Mouse (Mus musculus) heart, postnatal 25 days (tissue): Measurements from ENCODE around the gene 1700021F05Rik. TPM values are rescaled to one million over a fixed set of nuclear protein-coding genes. Genes with fewer than 3 reads are reported as not detected.

Experiments used
- DNase-seq: peaks from one replicate; pipeline ENCODE4 v3.0.0; 2022; ENCODE audit warnings: low spot score
- intact Hi-C: fragments of 180-260 bp; cut with DNase I; formaldehyde crosslinking; loops from one replicate; pipeline ENCODE4 v1.15.1; 2025
- total RNA-seq, 2 experiments: library from RNA; stranded (reverse); gene quantifications; 2 replicates each; pipeline ENCODE4 v1.2.3; 2021

1700021F05Rik gene
- total RNA-seq, 2 experiments from 2014 or later, result 107 to 111 TPM

- intact Hi-C loops, result no loop called here
- no peak for DNase-seq
Observed at GRCm38 (mm10) chr10:43489139-43489538, 51.7 kb downstream of the 1700021F05Rik start.

GRCm38 (mm10) chr10:43488258-43488657 lies 52.5 kb downstream of the 1700021F05Rik start:
- DNase-seq, result no peak
- intact Hi-C loops, result no loop called here

DNA sequence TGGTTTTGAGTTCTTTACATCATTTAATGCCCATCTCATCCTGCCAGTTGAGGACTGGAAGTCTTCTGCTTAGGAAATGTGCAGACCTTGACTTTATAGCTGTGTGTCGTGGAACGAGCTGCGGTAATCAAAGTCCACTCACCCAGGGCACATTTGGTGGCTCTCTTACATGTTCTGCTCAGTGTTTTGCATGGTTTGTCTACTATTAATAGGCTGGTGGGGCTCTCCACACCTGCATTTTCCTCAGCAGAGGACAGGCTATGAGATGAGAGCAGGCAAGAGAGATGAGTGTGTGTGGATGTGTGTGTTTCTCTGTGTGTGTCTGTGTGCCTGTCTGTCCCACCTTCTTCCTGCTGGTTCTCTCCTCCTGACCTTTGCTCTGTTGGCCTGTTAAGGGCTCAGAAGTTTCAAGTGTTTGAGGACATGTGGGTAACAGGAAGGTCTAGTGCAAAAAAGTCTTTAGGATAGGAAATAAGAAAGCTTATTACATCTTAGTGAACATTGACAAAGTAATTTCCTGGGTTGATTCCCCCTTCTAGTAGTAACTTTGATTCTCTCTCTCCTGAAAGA lies 53.3 kb downstream of the 1700021F05Rik start:
- intact Hi-C loops, result no loop called here
- DNase-seq, result no peak

DNA sequence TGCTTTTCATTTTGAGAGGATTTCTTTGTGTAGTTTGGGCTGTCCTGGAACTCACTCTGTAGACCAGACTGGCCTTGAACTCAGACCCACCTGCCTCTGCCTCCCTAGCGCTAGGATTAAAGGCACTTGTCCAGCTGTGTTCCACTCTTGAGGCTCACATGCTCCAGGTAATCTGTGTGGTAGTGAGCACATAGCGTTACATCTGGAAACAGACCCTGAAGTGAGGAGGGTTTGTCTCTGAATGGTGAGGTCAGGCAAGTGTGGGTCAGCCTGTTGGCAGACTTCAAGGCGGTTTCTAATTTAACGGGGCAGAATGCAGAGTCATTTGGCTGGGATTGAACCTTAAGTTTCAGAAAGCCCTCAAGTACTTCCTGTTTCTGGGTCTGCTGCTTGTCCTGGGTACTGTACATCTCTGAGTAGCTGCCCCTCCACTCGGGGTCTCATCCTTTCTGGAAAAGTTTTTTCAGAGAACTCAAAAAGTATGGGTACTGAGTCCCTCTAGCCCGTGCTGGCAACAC lies 55.0 kb downstream of the 1700021F05Rik start:
- intact Hi-C loops, result no loop called here
- DNase-seq, result no peak

DNA sequence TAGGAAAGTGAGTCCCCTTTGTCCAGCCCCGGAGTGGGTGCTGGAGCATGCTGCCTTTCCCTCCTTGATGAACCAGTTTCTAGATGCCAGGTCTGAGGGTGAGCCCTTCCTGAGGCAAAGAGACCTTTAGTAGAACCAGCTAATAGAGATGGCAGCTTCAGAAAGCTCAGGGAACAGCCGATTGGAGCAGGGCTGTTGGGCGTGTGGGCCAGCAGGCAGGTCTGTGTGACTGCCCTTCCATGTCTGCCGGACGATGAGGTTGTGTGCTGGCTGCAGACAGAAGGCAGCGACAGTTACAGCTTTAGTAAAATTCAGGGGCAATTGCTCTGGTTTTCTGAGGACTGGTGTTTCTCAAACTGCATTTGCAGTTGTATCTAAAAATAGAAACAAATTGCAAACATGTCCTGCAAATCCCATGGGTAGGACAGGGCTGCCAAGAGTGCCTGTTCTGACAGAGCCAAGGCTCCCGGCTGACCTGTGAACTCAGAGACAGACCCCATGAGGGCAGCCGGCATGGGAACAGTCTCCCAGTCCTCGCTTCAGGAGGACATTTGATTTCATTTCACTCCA lies 57.3 kb downstream of the 1700021F05Rik start:
- DNase-seq, result peak; percentile 31
- intact Hi-C loops, result no loop called here

GRCm38 (mm10) chr10:43482021-43482420 lies 58.8 kb downstream of the 1700021F05Rik start:
- no peak for DNase-seq
- intact Hi-C loops, result no loop called here

- intact Hi-C loops, result loop anchor here (2.0 kb wide), 1 partner anchor 60 kb away; the partner anchor contains the start of gene 1700021F05Rik
- no peak for DNase-seq
Observed at GRCm38 (mm10) chr10:43481179-43481578, 59.6 kb downstream of the 1700021F05Rik start.

GRCm38 (mm10) chr10:43480227-43480849 lies 60.5 kb downstream of the 1700021F05Rik start:
- no peak for DNase-seq
- intact Hi-C loops, result loop anchor here (2.0 kb wide), 1 partner anchor 60 kb away; the partner anchor contains the start of gene 1700021F05Rik

GRCm38 (mm10) chr10:43479436-43480157 lies 61.2 kb downstream of the 1700021F05Rik start:
- DNase-seq, result peak; percentile 82

DNA sequence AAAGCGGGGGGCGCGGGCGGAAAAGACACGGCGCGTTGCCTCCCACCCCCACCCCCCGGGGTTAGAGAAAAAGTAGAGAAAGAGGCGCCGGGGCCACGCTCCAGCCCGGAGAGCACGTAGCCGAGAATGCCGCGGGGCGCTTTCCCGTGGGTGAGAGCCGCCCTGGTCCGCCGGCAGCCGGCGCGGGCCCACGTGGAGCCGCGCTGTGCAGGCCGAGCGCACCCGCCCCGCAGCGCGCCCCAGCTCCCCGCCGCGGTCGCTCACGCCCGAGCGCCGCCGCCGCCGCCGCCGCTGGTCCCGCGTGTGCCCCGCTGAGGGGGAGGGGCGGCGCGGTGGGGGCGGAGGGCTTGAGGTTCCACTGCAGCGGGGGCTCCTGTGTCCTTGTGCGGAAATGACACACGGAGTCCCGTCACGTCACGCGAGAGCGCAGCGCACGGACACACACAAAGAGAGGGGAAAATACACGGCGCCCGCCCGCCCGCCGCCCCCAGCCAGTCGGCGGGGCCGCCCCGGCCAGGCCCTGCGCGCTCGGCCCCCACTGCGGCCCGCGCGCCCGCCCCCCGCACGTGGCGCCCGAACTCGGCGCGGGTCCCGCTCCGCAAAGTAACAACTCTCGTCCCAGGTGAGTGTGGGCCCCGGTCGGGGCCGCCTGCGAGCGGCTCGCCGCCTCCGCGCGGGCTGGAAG lies 61.9 kb downstream of the 1700021F05Rik start, which contains the start of gene Bend3:
Bend3 (plus strand) TSS at position 81 of the 685 bp plus-strand sequence.
- peak; percentile 16 for DNase-seq
- intact Hi-C loops, result loop anchor here (2.0 kb wide), 1 partner anchor 22 kb away; no protein-coding TSS in a partner anchor

More at GRCm38 (mm10) chr10:43479436-43480157, 61.2 kb downstream of the 1700021F05Rik start:
- intact Hi-C loops, result loop anchor here (2.0 kb wide), 2 partner anchors 23 to 61 kb away; partner anchors contain the start of gene 1700021F05Rik

DNA sequence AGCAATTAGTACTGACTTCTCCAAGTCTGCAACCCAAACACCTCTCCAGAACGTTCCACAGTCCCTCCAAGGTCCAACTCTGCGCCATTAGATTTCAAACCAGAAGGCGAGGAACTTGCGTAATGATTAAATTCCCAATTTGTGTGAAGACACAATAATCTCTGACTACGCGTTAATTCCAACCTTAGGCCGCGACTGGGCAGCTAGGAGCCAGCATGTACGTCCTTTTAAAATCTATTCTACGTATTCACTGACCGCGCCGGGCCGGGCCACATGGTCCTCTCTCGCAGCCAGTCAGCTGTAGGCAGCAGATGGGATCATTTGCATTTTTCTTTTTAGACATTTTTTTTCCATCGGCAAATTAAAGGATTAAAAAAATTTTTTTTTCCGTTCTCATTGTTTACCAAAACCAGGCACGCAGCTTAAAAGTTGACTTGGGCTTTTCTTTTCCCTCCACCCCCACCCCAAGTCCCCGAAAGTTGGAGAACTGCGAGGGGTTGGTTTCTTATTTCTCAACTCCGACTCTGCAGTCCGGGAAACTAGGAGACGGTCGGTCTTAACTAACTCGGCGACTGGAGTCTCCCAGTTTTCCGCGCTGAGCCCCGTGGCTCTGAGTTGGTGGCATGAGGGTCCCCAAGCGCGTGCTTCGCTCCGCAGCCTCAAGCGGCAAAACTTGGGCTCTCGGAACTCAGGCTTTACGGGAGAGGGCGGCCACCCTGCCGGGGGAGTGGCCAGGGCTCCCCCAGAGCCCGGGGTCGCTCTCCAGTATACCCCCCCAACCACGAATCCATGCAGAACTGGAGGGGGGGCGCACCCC lies 62.7 kb downstream of the 1700021F05Rik start:
- intact Hi-C loops, result loop anchor here (2.0 kb wide), 1 partner anchor 21 kb away; no protein-coding TSS in a partner anchor
- DNase-seq, result peak; percentile 11

- DNase-seq, result no peak
- intact Hi-C loops, result no loop called here
Observed at GRCm38 (mm10) chr10:43477459-43477858, 63.3 kb downstream of the 1700021F05Rik start.

- intact Hi-C loops, result loop anchor here (1.0 kb wide), 1 partner anchor 60 kb away; no protein-coding TSS in a partner anchor
Observed at GRCm38 (mm10) chr10:43475376-43475775, 65.4 kb downstream of the 1700021F05Rik start.

More at GRCm38 (mm10) chr10:43475376-43475775, 65.4 kb downstream of the 1700021F05Rik start:
- no peak for DNase-seq

Other genes starting within 250 kb of the 1700021F05Rik start
- 1 to 10 TPM; 5.5 to 5.9 TPM for gene Bend3, start 62.2 kb downstream of the 1700021F05Rik start, total RNA-seq
- 10 to 100 TPM in 1 of 2 experiments, 1 to 10 TPM in 1; 9.1 to 18.4 TPM for gene Gm9803, start 16.9 kb downstream of the 1700021F05Rik start, total RNA-seq
- gene Cd24a, start 37.3 kb upstream of the 1700021F05Rik start, total RNA-seq, result 10 to 100 TPM in 1 of 2 experiments, 1 to 10 TPM in 1; 8.0 to 14.3 TPM